Mouse (Mus musculus) MEL (cell line): ENCODE measurements at regions not wholly inside any gene's neighbourhood (a gene's known extent, or its start where the extent isn't known, plus 50 kb on each side); places are given as distances from the start of the nearest gene placed in this dataset.

ENCODE experiments used
- DNase-seq: peaks from one replicate; pipeline ENCODE4 v3.0.0; 2011; ENCODE audit warnings: low read depth, low spot score
- H3K27ac ChIP-seq: 2 replicates; pipeline ENCODE4 v1.5.1; 2012; ENCODE audit warnings: low read depth, mild to moderate bottlenecking, control low read depth, low read length, moderate library complexity; ENCODE audit not compliant: control insufficient read depth
- H3K27me3 ChIP-seq, 2 experiments: fragments of 150-350 bp in 1 of 2; sonication (generic) in 1 of 2; 2 replicates each; pipeline ENCODE4 v1.6.1; 2012; ENCODE audit warnings: low read length in 2 of 2, mild to moderate bottlenecking in 2 of 2, improper control_type of control experiment in 1 of 2, moderate library complexity in 1 of 2; ENCODE audit not compliant: insufficient read depth in 2 of 2, control insufficient read depth in 1 of 2
- H3K36me3 ChIP-seq, 2 experiments: 2 replicates each; pipeline ENCODE4 v1.6.1; 2012 to 2014; ENCODE audit warnings: low read length in 2 of 2, improper control_type of control experiment in 1 of 2, inconsistent platforms in 1 of 2, mild to moderate bottlenecking in 1 of 2; ENCODE audit not compliant: insufficient read depth in 2 of 2, control insufficient read depth in 1 of 2
- H3K4me1 ChIP-seq, 2 experiments: fragments of 150-350 bp in 1 of 2; sonication (generic) in 1 of 2; 2 replicates each; pipeline ENCODE4 v1.6.1; 2012; ENCODE audit warnings: low read length in 2 of 2, improper control_type of control experiment in 1 of 2, mild to moderate bottlenecking in 1 of 2; ENCODE audit not compliant: insufficient read depth in 2 of 2, control insufficient read depth in 1 of 2
- H3K4me3 ChIP-seq, 2 experiments: fragments of 150-350 bp in 1 of 2; sonication (generic) in 1 of 2; 2 replicates each; pipeline ENCODE4 v1.5.1; 2012; ENCODE audit warnings: low read depth in 2 of 2, low read length in 2 of 2, mild to moderate bottlenecking in 2 of 2, moderate library complexity in 2 of 2, control low read depth in 1 of 2, improper control_type of control experiment in 1 of 2; ENCODE audit not compliant: control insufficient read depth in 1 of 2, insufficient read depth in 1 of 2
- H3K79me2 ChIP-seq: 2 replicates; pipeline ENCODE4 v1.6.1; 2012; ENCODE audit warnings: mild to moderate bottlenecking, low read length, moderate library complexity; ENCODE audit not compliant: control insufficient read depth, poor library complexity, insufficient read depth
- H3K9ac ChIP-seq: 2 replicates; pipeline ENCODE4 v1.6.1; 2012; ENCODE audit warnings: low read depth, mild to moderate bottlenecking, control low read depth, low read length, moderate library complexity; ENCODE audit not compliant: control insufficient read depth, poor library complexity, severe bottlenecking
- H3K9me3 ChIP-seq: fragments of 150-350 bp; sonication (generic); replicated peaks from 2 replicates; pipeline ENCODE4 v1.6.1; 2012; ENCODE audit warnings: mild to moderate bottlenecking, low read length, improper control_type of control experiment, moderate library complexity; ENCODE audit not compliant: insufficient read depth
- CHD1 ChIP-seq: IDR thresholded peaks from 2 replicates; pipeline ENCODE4 v1.6.1; 2012; ENCODE audit warnings: low read depth, mild to moderate bottlenecking, inconsistent platforms, low read length, improper control_type of control experiment
- CTCF ChIP-seq, 3 experiments: IDR thresholded peaks in 2 of 3; conservative IDR thresholded peaks in 1 of 3; 2 replicates each; pipeline ENCODE4 v1.5.1; 2011 to 2012; ENCODE audit warnings: low read length in 3 of 3, low read depth in 2 of 3, mild to moderate bottlenecking in 2 of 3, improper control_type of control experiment in 1 of 3, inconsistent platforms in 1 of 3, mixed read lengths in 1 of 3, moderate library complexity in 1 of 3; ENCODE audit not compliant: control insufficient read depth in 1 of 3, insufficient read depth in 1 of 3, poor library complexity in 1 of 3, severe bottlenecking in 1 of 3
- E2F4 ChIP-seq: IDR thresholded peaks from 2 replicates; pipeline ENCODE4 v1.6.1; 2011; ENCODE audit warnings: low read depth, low read length, improper control_type of control experiment, borderline replicate concordance
- ELF1 ChIP-seq: IDR thresholded peaks from 2 replicates; pipeline ENCODE4 v1.6.1; 2014; ENCODE audit warnings: low read depth, mild to moderate bottlenecking, inconsistent platforms, low read length, improper control_type of control experiment, moderate library complexity
- HCFC1 ChIP-seq: IDR thresholded peaks from 2 replicates; pipeline ENCODE4 v1.6.1; 2012; ENCODE audit warnings: low read depth, mild to moderate bottlenecking, inconsistent platforms, low read length, improper control_type of control experiment, moderate library complexity
- JUND ChIP-seq: IDR thresholded peaks from 2 replicates; pipeline ENCODE4 v1.6.1; 2011; ENCODE audit warnings: low read depth, mild to moderate bottlenecking, improper control_type of control experiment, low read length
- MEF2A ChIP-seq: IDR thresholded peaks from 2 replicates; pipeline ENCODE4 v1.6.1; 2014; ENCODE audit warnings: low read depth, mild to moderate bottlenecking, inconsistent platforms, low read length, improper control_type of control experiment; ENCODE audit not compliant: poor library complexity, insufficient replicate concordance, severe bottlenecking; ENCODE audit errors: extremely low read depth
- MXI1 ChIP-seq: IDR thresholded peaks from 2 replicates; pipeline ENCODE4 v1.6.1; 2011; ENCODE audit warnings: mild to moderate bottlenecking, low read depth, low read length, improper control_type of control experiment
- MYB ChIP-seq: IDR thresholded peaks from 2 replicates; pipeline ENCODE4 v1.6.1; 2011; ENCODE audit warnings: mild to moderate bottlenecking, low read depth, low read length, improper control_type of control experiment
- NELFE ChIP-seq: IDR thresholded peaks from 2 replicates; pipeline ENCODE4 v1.6.1; 2011; ENCODE audit warnings: low read depth, low read length, improper control_type of control experiment
- POLR2AphosphoS2 ChIP-seq: IDR thresholded peaks from 2 replicates; pipeline ENCODE4 v1.6.1; 2011; ENCODE audit warnings: low read length, improper control_type of control experiment
- POLR2AphosphoS5 ChIP-seq: IDR thresholded peaks from 2 replicates; pipeline ENCODE4 v1.6.1; 2012; ENCODE audit warnings: low read depth, borderline replicate concordance, mild to moderate bottlenecking, inconsistent platforms, low read length, moderate library complexity, mixed read lengths
- RCOR1 ChIP-seq: IDR thresholded peaks from 2 replicates; pipeline ENCODE4 v1.6.1; 2012; ENCODE audit warnings: low read depth, mild to moderate bottlenecking, inconsistent platforms, low read length, improper control_type of control experiment
- SMC3 ChIP-seq: IDR thresholded peaks from 2 replicates; pipeline ENCODE4 v1.6.1; 2011; ENCODE audit warnings: low read depth, low read length, improper control_type of control experiment
- TAL1 ChIP-seq: IDR thresholded peaks from 2 replicates; pipeline ENCODE4 v1.6.1; 2012; ENCODE audit warnings: mild to moderate bottlenecking, inconsistent platforms, low read length, moderate library complexity, mixed read lengths
- TBP ChIP-seq: IDR thresholded peaks from 2 replicates; pipeline ENCODE4 v1.8.0; 2011; ENCODE audit warnings: low read depth, low read length, improper control_type of control experiment
- TCF12 ChIP-seq: IDR thresholded peaks from 2 replicates; pipeline ENCODE4 v1.6.1; 2014; ENCODE audit warnings: low read depth, mild to moderate bottlenecking, inconsistent platforms, low read length, improper control_type of control experiment, moderate library complexity
- UBTF ChIP-seq: IDR thresholded peaks from 2 replicates; pipeline ENCODE4 v1.6.1; 2012; ENCODE audit warnings: low read depth, mild to moderate bottlenecking, inconsistent platforms, low read length, improper control_type of control experiment, moderate library complexity, borderline replicate concordance; ENCODE audit not compliant: insufficient read depth
- ZKSCAN1 ChIP-seq: IDR thresholded peaks from 2 replicates; pipeline ENCODE4 v1.6.1; 2012; ENCODE audit warnings: low read depth, mild to moderate bottlenecking, inconsistent platforms, low read length, improper control_type of control experiment, moderate library complexity
- ZMIZ1 ChIP-seq: IDR thresholded peaks from 2 replicates; pipeline ENCODE4 v1.6.1; 2012; ENCODE audit warnings: low read depth, mild to moderate bottlenecking, inconsistent platforms, low read length, improper control_type of control experiment, moderate library complexity
- ZNF384 ChIP-seq: IDR thresholded peaks from 2 replicates; pipeline ENCODE4 v1.6.1; 2012; ENCODE audit warnings: low read depth, mild to moderate bottlenecking, inconsistent platforms, low read length, improper control_type of control experiment

DNA sequence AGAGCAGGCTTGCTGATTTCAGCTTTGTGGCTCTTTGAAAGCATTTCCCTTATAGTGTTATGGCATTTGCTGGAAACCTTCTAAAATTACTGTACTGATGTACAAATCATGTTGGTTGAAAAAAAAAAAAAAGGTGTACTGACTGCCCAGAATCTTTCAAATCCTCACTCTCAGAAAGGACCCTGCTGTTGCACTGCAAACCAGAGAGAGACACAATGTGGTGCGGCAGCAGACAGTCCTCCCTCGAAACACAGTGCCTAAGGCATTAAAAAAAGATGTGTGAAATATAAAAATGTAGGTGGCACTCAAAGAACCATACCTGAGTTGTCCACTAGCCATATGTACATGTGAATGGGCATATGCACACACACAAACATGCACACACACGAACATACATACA lies 128.3 kb downstream of the Actr3 start:
- no peak overlapping the region for H3K4me3 ChIP-seq
- no peaks in the 10 kb centered on the region for H3K36me3 ChIP-seq
- no peak for DNase-seq
- no peak overlapping the region for H3K27ac ChIP-seq
- H3K27me3 ChIP-seq, result no peaks in the 10 kb centered on the region
- H3K4me1 ChIP-seq, result no peaks in the 10 kb centered on the region
- H3K9me3 ChIP-seq, result no peaks in the 10 kb centered on the region
- H3K9ac ChIP-seq, result no peak overlapping the region
- TF ChIP-seq TAL1 (no peak), UBTF (no peak)
- no peaks in the 10 kb centered on the region for H3K79me2 ChIP-seq

DNA sequence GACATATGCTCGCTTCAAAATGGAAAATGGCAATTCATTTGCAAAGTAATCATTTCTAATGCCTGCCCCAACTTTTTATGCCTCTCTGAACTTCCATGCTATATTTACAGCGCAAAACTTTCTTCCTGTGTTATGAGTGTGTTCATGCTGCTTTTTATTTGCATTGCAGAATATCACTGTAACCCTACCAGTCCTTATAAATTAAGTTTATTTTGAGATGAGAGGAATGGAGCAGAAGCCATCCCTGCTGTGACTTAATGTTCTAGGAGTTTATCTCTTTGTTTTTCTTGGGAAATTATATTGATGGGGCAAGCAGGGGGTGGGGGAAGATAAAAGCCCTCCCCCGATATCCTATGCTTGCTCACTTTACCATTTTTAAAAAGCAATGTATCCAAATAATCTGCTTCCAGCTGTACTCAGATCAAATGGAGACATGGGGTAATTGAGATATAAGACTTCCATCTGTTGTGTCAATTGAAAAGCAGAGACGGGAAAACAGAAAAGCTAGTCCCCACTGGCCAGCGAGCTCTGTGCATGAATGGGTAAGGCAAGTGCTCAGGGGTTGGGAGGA lies 136.9 kb downstream of the Actr3 start:
- H3K9me3 ChIP-seq, result no peaks in the 10 kb centered on the region
- no peaks in the 10 kb centered on the region for H3K27me3 ChIP-seq
- H3K27ac ChIP-seq, result no peak overlapping the region
- no peaks in the 10 kb centered on the region for H3K36me3 ChIP-seq
- H3K4me1 ChIP-seq, result no peaks in the 10 kb centered on the region
- DNase-seq, result no peak
- H3K79me2 ChIP-seq, result no peaks in the 10 kb centered on the region
- H3K4me3 ChIP-seq, result no peak overlapping the region
- TF ChIP-seq ELF1, result no peak
- no peak for TF ChIP-seq TCF12
- TF ChIP-seq MEF2A, result no peak
- TF ChIP-seq CTCF (IDR thresholded peaks at IDR 0.05 in 2 of 3, conservative IDR thresholded peaks at IDR 0.05 in 1 of 3; ENCODE audit: control insufficient read depth in 1 of 3, insufficient read depth in 1 of 3, low read depth in 2 of 3, low read length in 3 of 3, poor library complexity in 1 of 3, severe bottlenecking in 1 of 3), result no peak
- no peak for TF ChIP-seq MXI1
- TF ChIP-seq HCFC1, result no peak
- TF ChIP-seq ZMIZ1, result no peak
- no peak for TF ChIP-seq E2F4
- TF ChIP-seq TBP, result no peak
- TF ChIP-seq POLR2AphosphoS5, result no peak
- no peak for TF ChIP-seq MYB
- no peak for TF ChIP-seq ZKSCAN1
- TF ChIP-seq CHD1, result no peak
- TF ChIP-seq NELFE, result no peak
- TF ChIP-seq POLR2AphosphoS2, result no peak
- no peak for TF ChIP-seq SMC3
- no peak for TF ChIP-seq JUND
- no peak for TF ChIP-seq ZNF384
- no peak for TF ChIP-seq RCOR1
- no peak overlapping the region for H3K9ac ChIP-seq
